Mouse (Mus musculus) C2C12 (cell line): Measurements from ENCODE around the gene Ager. TPM values are rescaled to one million over a fixed set of nuclear protein-coding genes. Genes with fewer than 3 reads are reported as not detected.

ENCODE experiments used
- H3K27me3 ChIP-seq: one replicate; pipeline ENCODE4 v1.6.1; 2011; ENCODE audit not compliant: control insufficient read depth, insufficient read depth, insufficient read length
- H3K36me3 ChIP-seq: one replicate; pipeline ENCODE4 v1.6.1; 2011; ENCODE audit not compliant: control insufficient read depth, insufficient read depth
- H3K4me3 ChIP-seq: one replicate; pipeline ENCODE4 v1.5.1; 2011; ENCODE audit warnings: mild to moderate bottlenecking, control low read depth; ENCODE audit not compliant: poor library complexity, insufficient read depth, severe bottlenecking
- H3K79me2 ChIP-seq: one replicate; pipeline ENCODE4 v1.6.1; 2011; ENCODE audit not compliant: control insufficient read depth, insufficient read depth
- H3K79me3 ChIP-seq: one replicate; pipeline ENCODE4 v1.6.1; 2011; ENCODE audit warnings: low read depth, control low read depth
- H3ac ChIP-seq: one replicate; pipeline ENCODE3; 2011; ENCODE audit warnings: low read depth; ENCODE audit not compliant: control insufficient read depth, insufficient read length
- CEBPB ChIP-seq: IDR thresholded peaks from one replicate; pipeline ENCODE4 v1.6.1; 2011; ENCODE audit warnings: low read depth, mild to moderate bottlenecking, control low read depth, moderate library complexity
- CTCF ChIP-seq: IDR thresholded peaks from one replicate; pipeline ENCODE4 v1.5.1; 2011; ENCODE audit not compliant: control insufficient read depth, insufficient read depth, insufficient read length
- FOSL1 ChIP-seq: IDR thresholded peaks from one replicate; pipeline ENCODE4 v1.8.0; 2011; ENCODE audit warnings: mild to moderate bottlenecking, low read length; ENCODE audit not compliant: poor library complexity, insufficient read depth, severe bottlenecking
- MAX ChIP-seq: IDR thresholded peaks from one replicate; pipeline ENCODE4 v1.6.1; 2011; ENCODE audit warnings: mild to moderate bottlenecking, control low read depth
- MYOD1 ChIP-seq: IDR thresholded peaks from one replicate; pipeline ENCODE4 v1.6.1; 2011; ENCODE audit warnings: low read depth; ENCODE audit not compliant: control insufficient read depth, insufficient read length
- MYOG ChIP-seq: IDR thresholded peaks from one replicate; pipeline ENCODE4 v1.6.1; 2011; ENCODE audit not compliant: control insufficient read depth, insufficient read length; ENCODE audit errors: extremely low read depth
- USF1 ChIP-seq: IDR thresholded peaks from one replicate; pipeline ENCODE4 v1.6.1; 2011; ENCODE audit warnings: low read depth, mild to moderate bottlenecking, control low read depth, moderate library complexity
- polyA plus RNA-seq: library from polyadenylated mRNA; unstranded; fragments of >200 nt; fragmentation: generic; extraction: Trizol; gene quantifications from one replicate; pipeline ENCODE4 v1.2.1, GENCODE M21; 2012; ENCODE audit warnings: missing spikeins

The Ager gene
- polyA plus RNA-seq, 1 experiment, result 0.30 TPM

- Histone ChIP-seq H3K27me3 (peaks cover 15% of the 10 kb centered on the region), H3K36me3 (no peaks in the 10 kb centered on the region), H3K79me2 (no peaks in the 10 kb centered on the region), H3K4me3 (peak overlapping the region; percentile 49), H3ac (peak overlapping the region; percentile 5), H3K79me3 (no peaks in the 10 kb centered on the region)
- no peak for TF ChIP-seq USF1
Measured at GRCm38 (mm10) chr17:34585877-34586771, 11.5 kb upstream of the Ager start.

- TF ChIP-seq MYOG (no peak), USF1 (no peak), CTCF (no peak), MYOD1 (no peak)
- H3ac ChIP-seq, result peak overlapping the region; percentile 99
Measured at GRCm38 (mm10) chr17:34586796-34587422, 10.8 kb upstream of the Ager start.

GRCm38 (mm10) chr17:34587423-34587811 lies 10.2 kb upstream of the Ager start:
- peak overlapping the region; percentile 49 for H3K4me3 ChIP-seq
- peak overlapping the region; percentile 99 for H3ac ChIP-seq
- peaks cover 6% of the 10 kb centered on the region for H3K27me3 ChIP-seq
- no peaks in the 10 kb centered on the region for H3K79me2 ChIP-seq
- H3K79me3 ChIP-seq, result no peaks in the 10 kb centered on the region
- no peaks in the 10 kb centered on the region for H3K36me3 ChIP-seq
- TF ChIP-seq FOSL1 (no peak), MYOD1 (no peak), MAX (no peak), MYOG (no peak), USF1 (no peak), CTCF (no peak), CEBPB (no peak)

More at GRCm38 (mm10) chr17:34586796-34587422, 10.8 kb upstream of the Ager start:
- Histone ChIP-seq H3K79me3 (no peaks in the 10 kb centered on the region), H3K27me3 (peaks cover 11% of the 10 kb centered on the region), H3K4me3 (peak overlapping the region; percentile 49), H3K36me3 (no peaks in the 10 kb centered on the region), H3K79me2 (no peaks in the 10 kb centered on the region)

GRCm38 (mm10) chr17:34587814-34588213 lies 9.8 kb upstream of the Ager start:
- TF ChIP-seq MAX (no peak), CTCF (no peak), USF1 (no peak), CEBPB (no peak), MYOD1 (no peak), MYOG (no peak), FOSL1 (no peak)
- H3K27me3 ChIP-seq, result peaks cover 3% of the 10 kb centered on the region
- peaks cover 2% of the 10 kb centered on the region for H3K79me2 ChIP-seq
- no peaks in the 10 kb centered on the region for H3K36me3 ChIP-seq
- H3K79me3 ChIP-seq, result peaks cover 1% of the 10 kb centered on the region
- H3K4me3 ChIP-seq, result peak overlapping the region; percentile 49
- peak overlapping the region; percentile 99 for H3ac ChIP-seq

- Histone ChIP-seq H3K79me2 (peaks cover 9% of the 10 kb centered on the region), H3K4me3 (no peak overlapping the region), H3ac (no peak overlapping the region), H3K36me3 (no peaks in the 10 kb centered on the region), H3K79me3 (peaks cover 2% of the 10 kb centered on the region), H3K27me3 (no peaks in the 10 kb centered on the region)
- TF ChIP-seq USF1, result no peak
- TF ChIP-seq MYOD1, result no peak
- no peak for TF ChIP-seq MYOG
- TF ChIP-seq CTCF, result no peak
- no peak for TF ChIP-seq MAX
- TF ChIP-seq FOSL1, result no peak
- TF ChIP-seq CEBPB, result no peak
Measured at GRCm38 (mm10) chr17:34588767-34589166, 8.9 kb upstream of the Ager start.
